Mouse (Mus musculus) intestine, postnatal 0 days (tissue): Measurements from ENCODE around the gene Col23a1. TPM values are rescaled to one million over a fixed set of nuclear protein-coding genes. Genes with fewer than 3 reads are reported as not detected.

Experiments used
- ATAC-seq: fragments of 200-750 bp; cut with Nextera tagmentation; 2 replicates; pipeline ENCODE4 v1.8.0; 2017; ENCODE audit warnings: mild to moderate bottlenecking, moderate TSS enrichment, moderate library complexity
- H3K27ac ChIP-seq: fragments of 300-500 bp; sonication (generic); 2 replicates; pipeline ENCODE4 v1.5.1; 2014; ENCODE audit warnings: mild to moderate bottlenecking, low read depth, low read length, moderate library complexity
- H3K27me3 ChIP-seq: fragments of 300-500 bp; sonication (generic); replicated peaks from 2 replicates; pipeline ENCODE4 v1.6.1; 2014; ENCODE audit warnings: low read length, mixed read lengths; ENCODE audit not compliant: control insufficient read depth, insufficient read depth
- H3K36me3 ChIP-seq: fragments of 300-500 bp; sonication (generic); 2 replicates; pipeline ENCODE4 v1.6.1; 2014; ENCODE audit warnings: mild to moderate bottlenecking, moderate library complexity; ENCODE audit not compliant: control insufficient read depth, insufficient read depth
- H3K4me1 ChIP-seq: fragments of 300-500 bp; sonication (generic); replicated peaks from 2 replicates; pipeline ENCODE4 v1.6.1; 2014; ENCODE audit warnings: antibody characterized with exemption, low read length, mixed read lengths; ENCODE audit not compliant: control insufficient read depth, insufficient read depth
- H3K4me2 ChIP-seq: fragments of 300-500 bp; sonication (generic); replicated peaks from 2 replicates; pipeline ENCODE4 v1.6.1; 2014; ENCODE audit warnings: low read depth, mild to moderate bottlenecking, moderate library complexity
- H3K4me3 ChIP-seq: fragments of 300-500 bp; sonication (generic); 2 replicates; pipeline ENCODE4 v1.5.1; 2014; ENCODE audit warnings: low read depth, low read length
- H3K9ac ChIP-seq: fragments of 300-500 bp; sonication (generic); 2 replicates; pipeline ENCODE4 v1.6.1; 2014; ENCODE audit warnings: mild to moderate bottlenecking, low read depth, low read length
- H3K9me3 ChIP-seq: fragments of 300-500 bp; sonication (generic); 2 replicates; pipeline ENCODE4 v1.6.1; 2016; ENCODE audit warnings: mixed run types; ENCODE audit not compliant: control insufficient read depth
- CTCF ChIP-seq: sonication (generic); IDR thresholded peaks from 2 replicates; pipeline ENCODE4 v1.5.1; 2016; ENCODE audit warnings: low read depth, mild to moderate bottlenecking, control low read depth, antibody characterized with exemption, moderate library complexity
- WGBS: fragments of 180-500 bp; shearing (Covaris S2); extraction: QIAGEN DNeasy Blood & Tissue Kit; methylation state at CpG from one replicate; pipeline ENCODE4 v1.1.7; 2014; 5-methylcytosine and 5-hydroxymethylcytosine counted together
- polyA plus RNA-seq: library from polyadenylated mRNA; unstranded; fragments of >200 nt; fragmentation: Nextera tagmentation; extraction: Ambion mirVana; gene quantifications from 2 replicates; pipeline ENCODE4 v1.2.1, GENCODE M21; 2015

Col23a1 gene
- polyA plus RNA-seq, 1 experiment from 2014 or later, result 4.6 TPM

GRCm38 (mm10) chr11:51451281-51451680, 161.6 kb downstream of the Col23a1 start:
- H3K9ac ChIP-seq, result no peak overlapping the region
- H3K4me2 ChIP-seq, result no peak overlapping the region
- H3K4me3 ChIP-seq, result no peak overlapping the region
- H3K36me3 ChIP-seq, result no peaks in the 10 kb centered on the region
- 83% methylated on average over 5 of the region's 5 CpGs for WGBS
- no peaks in the 10 kb centered on the region for H3K4me1 ChIP-seq
- no peaks in the 10 kb centered on the region for H3K27me3 ChIP-seq
- TF ChIP-seq CTCF, result no peak
- H3K27ac ChIP-seq, result no peak overlapping the region
- ATAC-seq, result no peak
- no peaks in the 10 kb centered on the region for H3K9me3 ChIP-seq

GRCm38 (mm10) chr11:51451925-51452324, 162.2 kb downstream of the Col23a1 start:
- ATAC-seq, result no peak
- Histone ChIP-seq H3K9ac (no peak overlapping the region), H3K27ac (no peak overlapping the region), H3K4me1 (no peaks in the 10 kb centered on the region), H3K9me3 (no peaks in the 10 kb centered on the region), H3K4me3 (no peak overlapping the region), H3K4me2 (no peak overlapping the region), H3K36me3 (no peaks in the 10 kb centered on the region), H3K27me3 (no peaks in the 10 kb centered on the region)
- 38% methylated on average over 7 of the region's 7 CpGs for whole genome bisulfite sequencing
- no peak for TF ChIP-seq CTCF

- Histone ChIP-seq H3K27ac (no peak overlapping the region), H3K4me1 (no peaks in the 10 kb centered on the region), H3K36me3 (no peaks in the 10 kb centered on the region), H3K4me2 (no peak overlapping the region), H3K9me3 (no peaks in the 10 kb centered on the region), H3K4me3 (no peak overlapping the region), H3K27me3 (no peaks in the 10 kb centered on the region), H3K9ac (no peak overlapping the region)
- 86% methylated on average over 9 of the region's 9 CpGs for WGBS
- no peak for ATAC-seq
- no peak for TF ChIP-seq CTCF
Measured at GRCm38 (mm10) chr11:51453742-51454141, 164.0 kb downstream of the Col23a1 start.

- Histone ChIP-seq H3K9me3 (no peaks in the 10 kb centered on the region), H3K4me2 (no peak overlapping the region), H3K36me3 (no peaks in the 10 kb centered on the region), H3K4me3 (no peak overlapping the region), H3K4me1 (no peaks in the 10 kb centered on the region), H3K9ac (no peak overlapping the region), H3K27ac (no peak overlapping the region), H3K27me3 (no peaks in the 10 kb centered on the region)
- ATAC-seq, result no peak
- no peak for TF ChIP-seq CTCF
Measured at GRCm38 (mm10) chr11:51455501-51455900, 165.8 kb downstream of the Col23a1 start.

GRCm38 (mm10) chr11:51457624-51458023, 167.9 kb downstream of the Col23a1 start:
- 73% methylated on average over 5 of the region's 5 CpGs for WGBS
- Histone ChIP-seq H3K36me3 (no peaks in the 10 kb centered on the region), H3K4me1 (no peaks in the 10 kb centered on the region), H3K9me3 (no peaks in the 10 kb centered on the region), H3K27me3 (no peaks in the 10 kb centered on the region), H3K27ac (no peak overlapping the region), H3K4me3 (no peak overlapping the region), H3K4me2 (no peak overlapping the region), H3K9ac (no peak overlapping the region)
- ATAC-seq, result no peak
- no peak for TF ChIP-seq CTCF

GRCm38 (mm10) chr11:51458649-51459048, 168.9 kb downstream of the Col23a1 start:
- H3K27ac ChIP-seq, result no peak overlapping the region
- no peak overlapping the region for H3K9ac ChIP-seq
- no peaks in the 10 kb centered on the region for H3K36me3 ChIP-seq
- no peaks in the 10 kb centered on the region for H3K27me3 ChIP-seq
- no peaks in the 10 kb centered on the region for H3K4me1 ChIP-seq
- H3K9me3 ChIP-seq, result no peaks in the 10 kb centered on the region
- ATAC-seq, result no peak
- TF ChIP-seq CTCF, result no peak
- H3K4me3 ChIP-seq, result no peak overlapping the region
- no peak overlapping the region for H3K4me2 ChIP-seq
- 60% methylated on average over 4 of the region's 4 CpGs for WGBS

GRCm38 (mm10) chr11:51459569-51460043, 169.9 kb downstream of the Col23a1 start:
- 65% methylated on average over 8 of the region's 8 CpGs for WGBS
- no peak for TF ChIP-seq CTCF
- H3K36me3 ChIP-seq, result no peaks in the 10 kb centered on the region
- H3K4me3 ChIP-seq, result no peak overlapping the region
- H3K4me2 ChIP-seq, result no peak overlapping the region
- no peak overlapping the region for H3K27ac ChIP-seq
- H3K9ac ChIP-seq, result no peak overlapping the region
- no peaks in the 10 kb centered on the region for H3K4me1 ChIP-seq
- ATAC-seq, result no peak
- no peaks in the 10 kb centered on the region for H3K9me3 ChIP-seq
- H3K27me3 ChIP-seq, result no peaks in the 10 kb centered on the region
